Mouse (Mus musculus) lung, adult 2 months (tissue): ENCODE data around the gene Dpp7.

Experiments used
- CTCF ChIP-seq: fragments of 200-500 bp; IDR thresholded peaks from 2 replicates; pipeline ENCODE4 v1.5.1; 2011; ENCODE audit warnings: mild to moderate bottlenecking, low read length, control low read depth; ENCODE audit not compliant: insufficient read depth
- POLR2A ChIP-seq: fragments of 200-500 bp; IDR thresholded peaks from 2 replicates; pipeline ENCODE4 v1.6.1; 2011; ENCODE audit warnings: low read depth, mild to moderate bottlenecking, control low read depth, low read length, borderline replicate concordance; ENCODE audit errors: extremely low read depth

DNA sequence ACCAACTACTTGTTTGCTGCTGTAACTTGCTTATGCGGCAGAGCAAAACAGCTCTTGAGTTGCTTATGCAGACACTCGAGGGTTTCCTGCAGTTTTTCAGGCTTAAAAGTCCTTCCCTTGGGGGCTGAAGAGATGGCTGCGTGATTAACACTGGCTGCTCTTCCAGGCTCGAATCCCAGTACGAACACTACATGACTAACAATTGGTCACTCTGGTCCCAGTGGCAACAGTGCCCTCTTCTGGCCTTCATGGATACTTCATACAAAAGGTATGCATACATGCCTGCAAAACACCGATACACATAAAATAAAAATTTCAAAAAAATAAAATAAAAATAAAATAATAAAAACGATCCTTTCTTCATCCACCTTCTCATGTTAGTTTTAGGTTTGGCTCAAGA is 27.7 kb downstream of the Dpp7 start:
- TF ChIP-seq CTCF (peak; percentile 37), POLR2A (no peak)
